Mouse (Mus musculus): ENCODE results near the gene Msh5. TPM values are rescaled to one million over a fixed set of nuclear protein-coding genes. Genes with fewer than 3 reads are reported as not detected.

The Msh5 gene
- polyA plus RNA-seq, 1 experiment from 2014 or later = 1.8 TPM

DNA sequence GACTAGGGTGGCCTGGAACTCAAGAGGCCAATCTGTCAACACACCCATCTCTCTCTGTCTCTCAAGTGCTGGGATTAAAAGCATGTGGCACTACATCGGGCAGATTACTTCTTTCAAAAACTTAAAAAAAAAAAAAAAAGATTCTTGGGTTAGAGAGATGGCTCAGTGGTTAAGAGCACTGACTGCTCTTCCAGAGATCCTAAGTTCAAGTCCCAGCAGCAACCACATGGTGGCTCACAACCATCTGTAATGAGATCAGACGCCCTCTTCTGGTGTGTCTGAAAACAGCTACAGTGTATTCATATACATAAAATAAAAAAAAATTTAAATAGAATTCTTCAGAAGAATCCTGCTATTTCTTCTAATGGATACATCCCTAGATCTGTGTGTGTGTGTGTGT, 41.6 kb upstream of the Msh5 start:
- no peak for ATAC-seq
- Histone ChIP-seq H3K4me1 (ENCODE audit: insufficient read depth, low read depth, low read length) (no peaks in the 10 kb centered on the region), H3K4me2 (replicated peaks; ENCODE audit: low read depth, low read length) (no peak overlapping the region), H3K36me3 (ENCODE audit: insufficient read depth, low read length) (peaks cover 14% of the 10 kb centered on the region; the same call in 1 of the 2 replicates), H3K9me3 (ENCODE audit: low read length) (no peaks in the 10 kb centered on the region), H3K4me3 (ENCODE audit: low read depth, low read length) (no peak overlapping the region), H3K27me3 (replicated peaks; ENCODE audit: insufficient read depth, low read length) (no peaks in the 10 kb centered on the region), H3K27ac (ENCODE audit: low read length) (no peak overlapping the region), H3K9ac (replicated peaks; ENCODE audit: low read depth) (no peak overlapping the region)
- 21% methylated on average over 2 of the region's 2 CpGs for WGBS
- DNase-seq (ENCODE audit: low spot score) = no peak
- TF ChIP-seq EP300 (IDR thresholded peaks at IDR 0.05) (no peak), CTCF (IDR thresholded peaks at IDR 0.05) (peak; percentile 58)

- ATAC-seq = no peak
- Histone ChIP-seq H3K27me3 (replicated peaks; ENCODE audit: insufficient read depth, low read length) (no peaks in the 10 kb centered on the region), H3K4me3 (ENCODE audit: low read depth, low read length) (no peak within 1 kb of the TSS), H3K4me1 (ENCODE audit: insufficient read depth, low read depth, low read length) (no peaks in the 10 kb centered on the region), H3K9me3 (ENCODE audit: low read length) (no peaks in the 10 kb centered on the region), H3K36me3 (ENCODE audit: insufficient read depth, low read length) (no peaks in the 10 kb centered on the region), H3K9ac (replicated peaks; ENCODE audit: low read depth) (no peak within 1 kb of the TSS), H3K4me2 (replicated peaks; ENCODE audit: low read depth, low read length) (no peak within 1 kb of the TSS), H3K27ac (ENCODE audit: low read length) (no peak within 1 kb of the TSS)
- 52% methylated on average over 7 of the region's 7 CpGs for WGBS
- no peak for DNase-seq (ENCODE audit: low spot score)
- TF ChIP-seq CTCF (IDR thresholded peaks at IDR 0.05) (no peak), EP300 (IDR thresholded peaks at IDR 0.05) (no peak)
Measured at GRCm38 (mm10) chr17:35085208-35085865, 38.8 kb upstream of the Msh5 start, which contains the start of gene Ly6g6f. Gene Ly6g6f, minus strand, starts transcription at chr17:35085610.

DNA sequence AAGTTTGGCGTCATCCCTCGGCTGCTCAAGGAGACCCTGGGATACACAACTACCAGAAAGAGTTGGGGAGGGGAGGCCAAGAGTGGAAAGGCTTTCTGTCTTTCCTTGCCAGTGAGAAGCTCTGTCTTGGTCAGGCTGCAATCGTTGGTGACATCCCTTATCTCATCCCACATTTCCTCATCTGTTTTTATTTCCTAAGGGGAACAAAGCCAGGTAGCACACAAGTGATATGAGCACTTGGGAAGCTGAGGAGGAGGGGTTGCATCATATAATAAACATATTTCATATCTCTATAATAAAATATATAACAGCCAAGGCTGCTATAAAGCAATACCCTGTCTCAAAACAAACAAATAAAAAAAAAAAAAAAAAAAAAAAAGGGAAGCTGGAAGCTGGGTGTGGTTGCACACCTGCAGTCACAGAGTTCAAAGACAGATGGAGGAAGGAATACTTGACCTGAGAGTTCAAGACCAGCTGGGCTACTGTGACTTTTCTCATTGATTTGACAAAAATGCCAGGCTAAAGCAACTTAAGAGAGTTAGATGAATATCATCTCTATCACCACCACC, 37.5 kb upstream of the Msh5 start:
- ATAC-seq = no peak
- H3K4me2 ChIP-seq (replicated peaks; ENCODE audit: low read depth, low read length) = no peak overlapping the region
- H3K9ac ChIP-seq (replicated peaks; ENCODE audit: low read depth) = no peak overlapping the region

GRCm38 (mm10) chr17:35082841-35083576, 36.5 kb upstream of the Msh5 start:
- H3K4me2 ChIP-seq (replicated peaks; ENCODE audit: low read depth, low read length) = no peak overlapping the region
- H3K4me3 ChIP-seq (ENCODE audit: low read depth, low read length) = no peak overlapping the region
- no peak for DNase-seq (ENCODE audit: low spot score)
- H3K36me3 ChIP-seq (ENCODE audit: insufficient read depth, low read length) = no peaks in the 10 kb centered on the region
- H3K27me3 ChIP-seq (replicated peaks; ENCODE audit: insufficient read depth, low read length) = no peaks in the 10 kb centered on the region
- no peak for TF ChIP-seq CTCF (IDR thresholded peaks at IDR 0.05)
- TF ChIP-seq EP300 (IDR thresholded peaks at IDR 0.05) = no peak
- no peak overlapping the region for H3K9ac ChIP-seq (replicated peaks; ENCODE audit: low read depth)
- 81% methylated on average over 16 of the region's 16 CpGs for WGBS
- H3K9me3 ChIP-seq (ENCODE audit: low read length) = no peaks in the 10 kb centered on the region
- no peak overlapping the region for H3K27ac ChIP-seq (ENCODE audit: low read length)
- ATAC-seq = no peak
- H3K4me1 ChIP-seq (ENCODE audit: insufficient read depth, low read depth, low read length) = no peaks in the 10 kb centered on the region

More for the DNA sequence above, 37.5 kb upstream of the Msh5 start:
- Histone ChIP-seq H3K4me1 (ENCODE audit: insufficient read depth, low read depth, low read length) (no peaks in the 10 kb centered on the region), H3K36me3 (ENCODE audit: insufficient read depth, low read length) (no peaks in the 10 kb centered on the region), H3K27ac (ENCODE audit: low read length) (no peak overlapping the region), H3K9me3 (ENCODE audit: low read length) (no peaks in the 10 kb centered on the region), H3K4me3 (ENCODE audit: low read depth, low read length) (no peak overlapping the region), H3K27me3 (replicated peaks; ENCODE audit: insufficient read depth, low read length) (no peaks in the 10 kb centered on the region)
- no peak for DNase-seq (ENCODE audit: low spot score)
- WGBS = 54% methylated on average over 3 of the region's 3 CpGs
- no peak for TF ChIP-seq EP300 (IDR thresholded peaks at IDR 0.05)
- TF ChIP-seq CTCF (IDR thresholded peaks at IDR 0.05) = no peak

DNA sequence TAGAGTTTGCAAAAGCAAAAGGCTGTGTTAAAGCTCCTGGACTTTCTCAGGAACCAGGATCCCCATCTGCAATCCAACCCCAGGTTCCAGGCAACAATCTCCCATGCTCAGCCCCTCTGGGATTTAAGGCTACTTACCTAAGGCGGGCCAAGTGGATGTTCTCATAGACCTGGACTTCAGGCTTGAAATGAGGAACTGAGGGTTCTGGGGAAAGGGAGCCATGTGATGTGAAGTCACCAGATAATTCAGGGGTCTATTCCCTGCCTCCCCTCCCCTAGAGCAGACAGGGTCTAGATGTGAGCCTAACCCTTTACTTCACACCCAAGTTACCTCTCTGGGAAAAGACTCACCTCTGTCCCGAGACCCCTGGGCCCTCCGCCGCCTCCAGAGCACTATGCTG, 34.2 kb upstream of the Msh5 start:
- TF ChIP-seq CTCF (IDR thresholded peaks at IDR 0.05) (no peak), EP300 (IDR thresholded peaks at IDR 0.05) (no peak)
- DNase-seq (ENCODE audit: low spot score) (no peak), ATAC-seq (no peak)
- no peaks in the 10 kb centered on the region for H3K27me3 ChIP-seq (replicated peaks; ENCODE audit: insufficient read depth, low read length)
- H3K36me3 ChIP-seq (ENCODE audit: insufficient read depth, low read length) = no peaks in the 10 kb centered on the region
- H3K4me1 ChIP-seq (ENCODE audit: insufficient read depth, low read depth, low read length) = no peaks in the 10 kb centered on the region
- H3K4me2 ChIP-seq (replicated peaks; ENCODE audit: low read depth, low read length) = no peak overlapping the region
- no peaks in the 10 kb centered on the region for H3K9me3 ChIP-seq (ENCODE audit: low read length)
- WGBS = 85% methylated on average over 4 of the region's 4 CpGs
- H3K4me3 ChIP-seq (ENCODE audit: low read depth, low read length) = no peak overlapping the region
- H3K9ac ChIP-seq (replicated peaks; ENCODE audit: low read depth) = no peak overlapping the region
- no peak overlapping the region for H3K27ac ChIP-seq (ENCODE audit: low read length)

GRCm38 (mm10) chr17:35080248-35080647, 33.7 kb upstream of the Msh5 start:
- 54% methylated on average over 6 of the region's 6 CpGs for WGBS
- no peak for TF ChIP-seq EP300 (IDR thresholded peaks at IDR 0.05)
- H3K4me3 ChIP-seq (ENCODE audit: low read depth, low read length) = no peak overlapping the region
- no peak for ATAC-seq
- no peak for DNase-seq (ENCODE audit: low spot score)
- H3K27me3 ChIP-seq (replicated peaks; ENCODE audit: insufficient read depth, low read length) = no peaks in the 10 kb centered on the region
- H3K36me3 ChIP-seq (ENCODE audit: insufficient read depth, low read length) = no peaks in the 10 kb centered on the region
- no peaks in the 10 kb centered on the region for H3K4me1 ChIP-seq (ENCODE audit: insufficient read depth, low read depth, low read length)
- H3K9ac ChIP-seq (replicated peaks; ENCODE audit: low read depth) = no peak overlapping the region
- no peaks in the 10 kb centered on the region for H3K9me3 ChIP-seq (ENCODE audit: low read length)
- H3K27ac ChIP-seq (ENCODE audit: low read length) = no peak overlapping the region
- H3K4me2 ChIP-seq (replicated peaks; ENCODE audit: low read depth, low read length) = no peak overlapping the region

All from lung, postnatal 0 days (tissue).